ENCODE assay signal across 8 mouse cellular contexts in genomic region chr3:156562424-156562785, GRCm38 (mm10). TPM values are rescaled to one million over a fixed set of nuclear protein-coding genes. Genes with fewer than 3 reads are reported as not detected.
DNase-seq lines count a peak whose midpoint lies in the region; ATAC-seq lines count a peak whose summit lies in the region.

No protein-coding gene starts in this region.

- no peaks in the 10 kb centered on the region for H3K9me3 ChIP-seq in liver, embryonic 11.5 days (ENCODE audit: control insufficient read depth, low read length)
- H3K9me3 ChIP-seq in midbrain, embryonic 11.5 days (ENCODE audit: control insufficient read depth, low read length) = no peaks in the 10 kb centered on the region

- H3K9ac ChIP-seq in liver, embryonic 11.5 days (ENCODE audit: low read depth, low read length) = no peak overlapping the region
- peak overlapping the region; percentile 55 for H3K9ac ChIP-seq in midbrain, embryonic 11.5 days (ENCODE audit: low read length)

- no peaks in the 10 kb centered on the region for H3K36me3 ChIP-seq in liver, embryonic 11.5 days (ENCODE audit: control insufficient read depth, insufficient read depth, low read length)
- H3K36me3 ChIP-seq in midbrain, embryonic 11.5 days (ENCODE audit: control insufficient read depth, insufficient read depth, low read length) = no peaks in the 10 kb centered on the region

- H3K27me3 ChIP-seq in liver, embryonic 11.5 days (replicated peaks; ENCODE audit: control insufficient read depth, insufficient read depth, low read length) = peaks cover 50% of the 10 kb centered on the region
- no peaks in the 10 kb centered on the region; the same call in 1 of the 2 replicates for H3K27me3 ChIP-seq in midbrain, embryonic 11.5 days (ENCODE audit: control insufficient read depth, insufficient read depth, low read length)

- H3K4me3 ChIP-seq in liver, embryonic 11.5 days (ENCODE audit: low read depth, low read length) = peak overlapping the region; percentile 52
- peak overlapping the region; percentile 47 for H3K4me3 ChIP-seq in midbrain, embryonic 11.5 days (ENCODE audit: low read depth, low read length)

- WGBS in liver, embryonic 11.5 days = 3% methylated on average over 10 of the region's 10 CpGs
- 1% methylated on average over 10 of the region's 10 CpGs for WGBS in midbrain, embryonic 11.5 days

- peak overlapping the region; percentile 71 for H3K4me2 ChIP-seq in liver, embryonic 11.5 days
- H3K4me2 ChIP-seq in midbrain, embryonic 11.5 days = peak overlapping the region; percentile 60

- H3K4me1 ChIP-seq in liver, embryonic 11.5 days (replicated peaks; ENCODE audit: control insufficient read depth, insufficient read depth, low read length) = no peaks in the 10 kb centered on the region
- peaks cover 11% of the 10 kb centered on the region for H3K4me1 ChIP-seq in midbrain, embryonic 11.5 days (ENCODE audit: control insufficient read depth, insufficient read depth, low read length)

- ATAC-seq in liver, embryonic 11.5 days (replicated peaks; ENCODE audit: low FRiP score) = no peak
- peak; percentile 0; the same call in 1 of the 2 replicates for ATAC-seq in midbrain, embryonic 11.5 days (ENCODE audit: low FRiP score)

- DNase-seq in cerebellum, postnatal 10 days = peak; percentile 59 to 60
- DNase-seq in cerebellum, adult 9-10 months = no peak
- DNase-seq in liver, embryonic 11.5 days (ENCODE audit: low spot score) = no peak
- DNase-seq in liver = no peak
- peak; percentile 18 for DNase-seq in forelimb bud, embryonic 11.5 days (ENCODE audit: low read depth, low spot score)
- DNase-seq in midbrain, embryonic 11.5 days (ENCODE audit: low spot score, missing footprints) = no peak
- no peak for DNase-seq in frontal cortex, postnatal 25 days (ENCODE audit: low spot score in 2 of 2)
- DNase-seq in thymus, adult 18-20 months = no peak

- H3K27ac ChIP-seq in liver, embryonic 11.5 days (ENCODE audit: low read depth, low read length) = no peak overlapping the region
- H3K27ac ChIP-seq in midbrain, embryonic 11.5 days (ENCODE audit: low read depth, low read length) = no peak overlapping the region; the same call in 1 of the 2 replicates

RNA-seq across cellular contexts. Expression of gene Negr1, which starts 0.8 kb away (rescaled TPM):
- polyA plus RNA-seq in liver, embryonic 11.5 days (2014; fragmentation: Nextera tagmentation; extraction: Ambion mirVana) = 1.4 and 1.7 TPM in 2 replicates
- polyA plus RNA-seq in midbrain, embryonic 11.5 days (2014; fragmentation: Nextera tagmentation; extraction: Ambion mirVana) = 4.1 and 4.4 TPM in 2 replicates

Comparison
In these comparisons a context has a peak if more than half of its experiments do, and no peak if none do; other contexts are left out.
1. DNase-seq: peak in cerebellum, postnatal 10 days (2 of 2) and forelimb bud, embryonic 11.5 days (single experiment); none in cerebellum, adult 9-10 months (single experiment), liver, embryonic 11.5 days (single experiment), liver (single experiment), midbrain, embryonic 11.5 days (single experiment), frontal cortex, postnatal 25 days (0 of 2) and thymus, adult 18-20 months (0 of 2).